Mouse (Mus musculus) small intestine, adult 2 months (tissue): ENCODE measurements around the gene Hnrnpa0. TPM values are rescaled to one million over a fixed set of nuclear protein-coding genes. Genes with fewer than 3 reads are reported as not detected.

Source experiments
- H3K27ac ChIP-seq: fragments of 200-500 bp; 2 replicates; pipeline ENCODE4 v1.5.1; 2012; ENCODE audit warnings: low read depth, low read length, control low read depth, inconsistent platforms; ENCODE audit not compliant: insufficient read depth
- H3K27me3 ChIP-seq: fragments of 200-500 bp; 2 replicates; pipeline ENCODE4 v1.6.1; 2012; ENCODE audit warnings: mild to moderate bottlenecking, moderate library complexity, low read length, inconsistent platforms; ENCODE audit not compliant: control insufficient read depth, insufficient read depth
- H3K36me3 ChIP-seq: fragments of 200-500 bp; 2 replicates; pipeline ENCODE4 v1.6.1; 2012; ENCODE audit warnings: mild to moderate bottlenecking, low read length, control low read depth, inconsistent platforms; ENCODE audit not compliant: control insufficient read depth, insufficient read depth
- H3K4me1 ChIP-seq: fragments of 200-500 bp; 2 replicates; pipeline ENCODE4 v1.6.1; 2012; ENCODE audit warnings: low read length, inconsistent platforms, mixed read lengths; ENCODE audit not compliant: control insufficient read depth, insufficient read depth, insufficient read length
- H3K4me3 ChIP-seq: fragments of 200-500 bp; 2 replicates; pipeline ENCODE4 v1.5.1; 2012; ENCODE audit warnings: low read depth, mild to moderate bottlenecking, control low read depth, inconsistent platforms, low read length, moderate library complexity
- CTCF ChIP-seq: fragments of 200-500 bp; IDR thresholded peaks from 2 replicates; pipeline ENCODE4 v1.5.1; 2012; ENCODE audit warnings: low read depth, mild to moderate bottlenecking, control low read depth, inconsistent platforms, low read length, moderate library complexity, mixed read lengths; ENCODE audit not compliant: insufficient replicate concordance, insufficient read length; ENCODE audit errors: extremely low read depth
- POLR2A ChIP-seq: fragments of 200-500 bp; IDR thresholded peaks from 2 replicates; pipeline ENCODE4 v1.6.1; 2012; ENCODE audit warnings: low read depth, mild to moderate bottlenecking, control low read depth, inconsistent platforms, low read length, moderate library complexity
- WGBS: fragments of 180-500 bp; shearing (Covaris S2); methylation state at CpG from one replicate; pipeline ENCODE4 v1.1.7; 2018; 5-methylcytosine and 5-hydroxymethylcytosine counted together
- polyA plus RNA-seq: library from polyadenylated mRNA; depleted of rRNA; stranded (reverse); fragments of >200 nt; gene quantifications from 2 replicates; pipeline ENCODE4 v1.2.3, GENCODE M21; 2012

Hnrnpa0 gene
- polyA plus RNA-seq, 1 experiment = 94.1 TPM

DNA sequence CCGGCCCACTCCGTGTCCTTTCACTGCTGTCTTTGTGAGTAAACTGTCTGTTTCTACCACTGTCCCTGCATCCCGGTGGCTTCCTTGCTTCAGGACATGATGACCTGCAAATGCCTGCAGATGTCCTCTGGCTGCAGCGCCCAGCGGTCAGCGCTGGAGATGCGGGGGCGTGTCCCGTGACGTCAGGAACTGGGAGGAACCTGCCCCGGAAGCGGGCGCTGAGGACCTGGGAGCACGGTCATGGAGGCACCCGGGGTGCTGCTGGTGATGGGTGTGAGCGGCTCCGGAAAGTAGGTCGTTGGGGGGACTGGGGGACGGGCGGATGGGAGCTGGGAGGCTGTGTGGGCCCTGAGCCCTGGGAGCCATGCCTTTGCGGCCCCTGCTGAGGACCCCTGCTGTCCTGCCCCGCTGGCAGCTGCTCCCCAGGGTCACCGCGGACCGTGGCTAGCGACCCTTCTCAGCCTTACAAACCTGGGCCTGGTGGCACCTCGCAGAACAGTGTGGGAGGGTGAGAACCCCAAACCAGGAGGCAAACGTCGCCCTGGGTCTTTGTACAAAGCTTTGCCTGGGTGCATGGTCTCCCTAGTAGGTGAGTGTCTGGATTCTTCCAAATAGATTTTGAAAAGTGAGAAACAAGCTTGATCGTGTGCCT, 29.2 kb upstream of the Hnrnpa0 start, which contains the start of gene Idnk:
Idnk (plus strand) TSS at position 203 of the 652 bp plus-strand sequence.
- WGBS = 1% methylated on average over 30 of the region's 30 CpGs
- Histone ChIP-seq H3K27me3 (no peaks in the 10 kb centered on the region), H3K4me3 (peak within 1 kb of the TSS; percentile 98), H3K36me3 (peaks cover 19% of the 10 kb centered on the region), H3K4me1 (0 out of 2 replicates have a peak, but pooled peaks cover 2% of the 10 kb centered on the region), H3K27ac (peak within 1 kb of the TSS; percentile 82)
- TF ChIP-seq POLR2A (peak; percentile 77; the same call in 1 of the 2 replicates), CTCF (peak; percentile 41; the same call in 1 of the 2 replicates)

DNA sequence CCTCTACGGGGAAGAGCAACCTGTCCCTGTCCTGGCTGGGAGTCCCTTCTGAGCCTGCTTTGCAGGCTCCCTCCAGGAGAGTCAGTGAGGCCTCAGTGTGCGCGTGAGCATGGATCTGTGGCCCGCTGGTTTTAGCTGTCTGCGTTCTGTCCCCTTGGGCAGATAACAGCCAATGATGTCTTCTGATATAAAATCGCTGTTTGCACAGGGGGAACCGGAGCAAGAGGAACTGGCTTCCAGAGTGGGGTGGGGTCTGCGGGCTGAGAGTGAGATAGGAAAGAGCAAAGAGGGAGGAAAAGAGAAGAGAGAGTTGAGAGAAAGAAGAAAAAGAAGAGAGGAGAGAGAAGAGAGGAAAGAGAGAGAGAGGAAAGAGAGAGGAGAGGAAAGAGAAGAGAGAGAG, 28.7 kb upstream of the Hnrnpa0 start:
- Histone ChIP-seq H3K4me1 (0 out of 2 replicates have a peak, but pooled peaks cover 2% of the 10 kb centered on the region), H3K27me3 (no peaks in the 10 kb centered on the region), H3K36me3 (peaks cover 18% of the 10 kb centered on the region), H3K4me3 (peak overlapping the region; percentile 98), H3K27ac (no peak overlapping the region; the same call in 1 of the 2 replicates)
- 11% methylated on average over 8 of the region's 8 CpGs for WGBS
- TF ChIP-seq CTCF = no peak

DNA sequence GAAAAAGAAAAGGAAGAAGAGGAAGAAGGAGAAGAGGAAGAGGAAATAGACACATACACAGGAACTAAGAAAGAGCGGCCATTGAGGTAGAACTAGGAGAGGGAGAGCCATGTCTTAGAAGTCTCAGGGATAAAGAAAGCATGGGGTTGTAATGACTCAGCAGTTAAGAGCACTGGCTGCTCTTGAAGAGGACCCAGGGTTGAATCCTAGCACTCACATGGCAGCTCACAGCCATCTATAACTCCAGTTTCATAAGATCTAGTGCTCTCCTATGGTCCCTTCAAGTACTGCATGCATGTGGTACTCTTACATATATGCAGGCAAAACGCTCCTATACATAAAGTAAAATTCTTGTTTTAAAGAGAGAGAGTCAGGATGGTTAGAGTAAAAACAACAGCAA, 27.7 kb upstream of the Hnrnpa0 start:
- H3K4me3 ChIP-seq = no peak overlapping the region
- 0 out of 2 replicates have a peak, but pooled peaks cover 2% of the 10 kb centered on the region for H3K4me1 ChIP-seq
- H3K27me3 ChIP-seq = no peaks in the 10 kb centered on the region
- no peak overlapping the region for H3K27ac ChIP-seq
- TF ChIP-seq POLR2A (no peak), CTCF (no peak)
- H3K36me3 ChIP-seq = peaks cover 15% of the 10 kb centered on the region
- 90% methylated on average over 2 of the region's 2 CpGs for WGBS

DNA sequence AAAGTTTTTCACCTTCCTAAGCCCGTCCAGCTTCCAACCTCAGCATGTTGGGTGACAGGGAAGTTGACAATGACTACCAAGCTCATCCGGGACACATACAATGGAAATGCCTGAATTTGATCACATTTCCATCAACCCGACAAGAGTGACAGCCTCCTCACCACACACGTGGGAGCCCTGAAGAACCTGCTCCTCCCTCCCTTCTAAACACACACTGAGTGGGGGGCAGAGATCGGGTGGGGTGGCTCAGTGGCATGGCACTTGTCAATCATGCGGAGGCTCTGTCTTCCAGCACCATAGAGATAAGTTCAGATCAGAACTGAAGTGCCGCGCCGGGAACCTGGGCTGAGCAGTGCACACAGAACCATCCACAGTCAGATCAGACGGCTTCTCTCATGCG, 22.1 kb upstream of the Hnrnpa0 start:
- TF ChIP-seq POLR2A (no peak), CTCF (no peak)
- Histone ChIP-seq H3K4me3 (no peak overlapping the region), H3K27me3 (peaks cover 3% of the 10 kb centered on the region; the same call in 1 of the 2 replicates), H3K36me3 (no peaks in the 10 kb centered on the region), H3K4me1 (peaks cover 2% of the 10 kb centered on the region; the same call in 1 of the 2 replicates), H3K27ac (no peak overlapping the region)
- 76% methylated on average over 11 of the region's 11 CpGs for WGBS

DNA sequence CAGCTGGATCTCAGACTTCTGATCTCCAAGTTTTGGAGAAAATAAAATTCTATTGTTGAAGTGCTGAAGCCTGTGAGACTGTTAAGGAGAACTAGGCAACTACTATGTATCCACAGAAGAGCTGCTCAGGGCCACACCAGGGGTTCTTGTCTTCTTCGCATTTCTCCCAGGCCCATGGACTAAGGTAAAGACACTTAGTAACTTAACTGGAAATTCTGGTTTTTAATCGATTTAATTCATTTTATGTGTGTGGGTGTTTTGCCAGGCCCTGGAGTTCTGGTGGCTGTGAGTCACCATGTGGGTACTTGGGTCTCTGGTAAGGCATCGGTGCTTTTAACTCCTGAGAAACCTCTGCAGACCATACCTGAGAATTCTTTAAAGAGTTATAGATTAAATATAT, 21.3 kb upstream of the Hnrnpa0 start:
- 70% methylated on average over 3 of the region's 3 CpGs for WGBS
- Histone ChIP-seq H3K27me3 (peaks cover 3% of the 10 kb centered on the region; the same call in 1 of the 2 replicates), H3K4me3 (no peak overlapping the region), H3K36me3 (no peaks in the 10 kb centered on the region), H3K27ac (no peak overlapping the region), H3K4me1 (peaks cover 2% of the 10 kb centered on the region; the same call in 1 of the 2 replicates)
- TF ChIP-seq POLR2A (no peak), CTCF (no peak)

DNA sequence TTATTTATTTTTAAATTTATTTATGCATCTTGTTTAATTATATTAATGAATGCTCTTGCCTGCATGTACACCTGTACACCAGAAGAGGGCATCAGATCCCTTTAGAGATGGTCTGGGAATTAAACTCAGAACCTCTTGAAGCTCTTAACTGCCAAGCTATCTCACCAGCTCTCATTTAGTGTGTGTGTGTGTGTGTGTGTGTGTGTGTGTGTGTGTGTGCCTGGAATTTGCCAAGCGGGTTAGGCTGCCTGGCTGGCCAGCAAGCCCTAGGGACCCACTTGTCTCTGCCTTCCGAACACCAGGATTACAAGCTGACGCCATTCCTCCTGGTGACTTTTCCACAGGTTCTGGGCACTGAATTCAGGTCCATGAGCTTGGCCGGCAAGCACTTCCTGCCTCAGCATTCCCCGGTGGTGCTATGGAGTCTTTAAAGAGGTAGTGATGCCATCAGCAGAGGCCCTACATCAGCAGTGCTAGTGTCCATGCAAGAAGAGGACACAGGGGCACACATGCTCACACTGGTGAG, 20.7 kb upstream of the Hnrnpa0 start:
- Histone ChIP-seq H3K4me3 (no peak overlapping the region), H3K27me3 (peaks cover 3% of the 10 kb centered on the region; the same call in 1 of the 2 replicates), H3K4me1 (peaks cover 2% of the 10 kb centered on the region; the same call in 1 of the 2 replicates), H3K27ac (no peak overlapping the region), H3K36me3 (no peaks in the 10 kb centered on the region)
- no peak for TF ChIP-seq POLR2A
- WGBS = 44% methylated on average over 5 of the region's 5 CpGs

DNA sequence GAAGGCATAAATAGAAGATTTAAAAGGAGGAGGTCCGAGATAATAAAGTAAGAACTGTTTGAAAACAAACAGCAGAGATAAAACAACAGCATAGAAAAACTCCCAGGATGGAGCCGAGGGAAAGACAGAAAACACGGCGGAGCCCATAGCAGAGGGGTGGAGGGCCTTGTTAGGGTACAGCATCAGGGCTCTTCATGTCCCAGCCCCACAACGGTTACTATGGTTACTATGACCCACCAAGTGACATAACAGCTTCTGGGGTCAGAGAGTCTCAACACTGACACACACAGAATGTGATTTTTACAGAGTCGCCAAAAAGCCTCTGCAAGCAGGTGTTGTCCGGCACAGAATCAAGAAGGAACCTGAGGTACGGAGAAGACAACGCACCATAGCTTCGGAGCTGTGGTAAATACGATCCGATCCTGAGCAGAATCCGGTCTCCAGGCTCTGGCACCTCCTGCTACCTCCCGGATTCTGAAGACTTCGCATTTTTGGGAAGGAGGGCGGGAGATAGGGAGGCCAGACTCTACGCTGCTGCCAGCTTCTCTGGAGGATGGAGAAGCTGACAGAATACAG, 20.0 kb upstream of the Hnrnpa0 start:
- H3K27ac ChIP-seq = no peak overlapping the region

More for the DNA sequence above, 20.0 kb upstream of the Hnrnpa0 start:
- H3K4me3 ChIP-seq = peak overlapping the region; percentile 51
- 2% methylated on average over 17 of the region's 17 CpGs for WGBS
- H3K36me3 ChIP-seq = no peaks in the 10 kb centered on the region
- H3K4me1 ChIP-seq = peaks cover 2% of the 10 kb centered on the region; the same call in 1 of the 2 replicates
- H3K27me3 ChIP-seq = peaks cover 3% of the 10 kb centered on the region; the same call in 1 of the 2 replicates
- TF ChIP-seq POLR2A = no peak
- TF ChIP-seq CTCF = no peak
